Comparison of ENCODE assay signal across 29 mouse cellular contexts in genomic region chr13:43263646-43264045, GRCm38 (mm10). TPM values are rescaled to one million over a fixed set of nuclear protein-coding genes. Genes with fewer than 3 reads are reported as not detected.
DNase-seq lines count a peak whose midpoint lies in the region; TF ChIP-seq lines count a peak whose summit lies in the region.
"Had no signal": no experiment of that assay in that cellular context is flagged by ENCODE, and none has a peak within 500 bp of the region (broad histone marks: within the 10 kb centered on the region; RNA-seq: fewer than 3 reads in every experiment).

No protein-coding gene starts in this region.

- peak overlapping the region; percentile 18; the same call in 1 of the 2 replicates for H3K27ac ChIP-seq in cerebellum, adult 2 months (ENCODE audit: insufficient read depth, low read length)
- peak overlapping the region; percentile 87 for H3K27ac ChIP-seq in layer of hippocampus, adult 2 months
- 0 out of 2 replicates have a peak overlapping the region, but pooled peaks have one; percentile 4 for H3K27ac ChIP-seq in brown adipose tissue, adult 24 weeks (replicated peaks; ENCODE audit: low read depth, low read length)
- H3K27ac ChIP-seq: forebrain, embryonic 10.5 days; forebrain, embryonic 15.5 days; heart, embryonic 13.5 days; hindbrain, embryonic 12.5 days; liver, embryonic 12.5 days; midbrain, embryonic 10.5 days; midbrain, embryonic 15.5 days had no signal

- H3K4me3 ChIP-seq in cerebellum, adult 2 months (replicated peaks; ENCODE audit: insufficient read depth, low read depth, low read length), result no peak overlapping the region
- H3K4me3 ChIP-seq in layer of hippocampus, adult 2 months, result no peak overlapping the region
- no peak overlapping the region for H3K4me3 ChIP-seq in brown adipose tissue, adult 24 weeks (ENCODE audit: insufficient read depth, low read depth, low read length)
- H3K4me3 ChIP-seq: forebrain, embryonic 10.5 days; forebrain, embryonic 15.5 days; heart, embryonic 13.5 days; hindbrain, embryonic 12.5 days; liver, embryonic 12.5 days; midbrain, embryonic 10.5 days; midbrain, embryonic 15.5 days had no signal

- TF ChIP-seq POLR2A in cerebellum, adult 2 months (IDR thresholded peaks at IDR 0.05; ENCODE audit: borderline replicate concordance, insufficient read depth, low read length), result no peak

- TF ChIP-seq CTCF in cerebellum, adult 2 months (IDR thresholded peaks at IDR 0.05; ENCODE audit: borderline replicate concordance, insufficient read depth, low read depth, low read length), result no peak
- no peak for TF ChIP-seq CTCF in layer of hippocampus, adult 2 months (conservative IDR thresholded peaks at IDR 0.05)

- peaks cover 47% of the 10 kb centered on the region for H3K4me1 ChIP-seq in cerebellum, adult 2 months (ENCODE audit: control insufficient read depth, insufficient read depth, low read length)
- H3K4me1 ChIP-seq in brown adipose tissue, adult 24 weeks (ENCODE audit: control insufficient read depth, insufficient read depth, insufficient read length, low read length), result peaks cover 52% of the 10 kb centered on the region

- DNase-seq in cerebellum, adult 2 months, result no peak
- DNase-seq in cerebellum, adult 11 months, result no peak
- DNase-seq in layer of hippocampus, adult 2 months (ENCODE audit: low spot score in 2 of 2), result no peak
- DNase-seq in layer of hippocampus, adult 8-10 months (ENCODE audit: low spot score in 2 of 2), result no peak
- peak; percentile 42 for DNase-seq in 416B (ENCODE audit: low read depth)
- no peak for DNase-seq in right cerebral cortex, postnatal 10 days (ENCODE audit: low spot score in 2 of 2)
- no peak for DNase-seq in right cerebral cortex, postnatal 36 days (ENCODE audit: low spot score in 2 of 2)
- DNase-seq: adrenal gland, postnatal 14 days; cerebellum, adult 8-10 months; cerebellum, postnatal 25 days; gastrocnemius, postnatal 25 days; heart, adult 18-20 months; heart, postnatal 36 days; kidney, postnatal 14 days; left cerebral cortex, postnatal 4 days; liver, postnatal 0 days; lung, postnatal 14 days; right cerebral cortex, postnatal 4 days; thymus, postnatal 4 days had no signal

- 55% methylated on average over 5 of the region's 5 CpGs for WGBS in cerebellum, adult 2 months

- no peaks in the 10 kb centered on the region for H3K27me3 ChIP-seq in cerebellum, adult 2 months (ENCODE audit: control insufficient read depth, insufficient read depth, low read length)
- H3K27me3 ChIP-seq: CH12.LX; forebrain, embryonic 15.5 days; heart, embryonic 13.5 days; hindbrain, embryonic 12.5 days; liver, embryonic 12.5 days; midbrain, embryonic 15.5 days; Patski had no signal

RNA-seq across cellular contexts. Expression of gene Gfod1, which starts 40.3 kb away (rescaled TPM):
- 47.5 and 53.1 TPM in 2 replicates for polyA plus RNA-seq in cerebellum, adult 2 months (2012; rRNA removed)
- total RNA-seq in layer of hippocampus, adult 2 months (2021), result 10 to 100 TPM; 94.6 to 99.3 TPM
- 100 to 1,000 TPM in 2 of 4 experiments, 10 to 100 TPM in 2; 77.4 to 104 (median 91.8) TPM for total RNA-seq in layer of hippocampus, adult 8-10 months (2022)
- 4.4 and 7.7 TPM in 2 replicates for polyA plus RNA-seq in brown adipose tissue, adult 24 weeks (2012; ENCODE audit: insufficient read depth, insufficient read length, missing spikeins)

Comparison
In these comparisons a context has a peak if more than half of its experiments do, and no peak if none do; other contexts are left out.
1. H3K27ac ChIP-seq: peak in every context shown above with its lines; median percentile 87 in layer of hippocampus, adult 2 months; 18 in cerebellum, adult 2 months; 4 in brown adipose tissue, adult 24 weeks.